Mouse (Mus musculus): ENCODE results near the gene Olfr155. TPM values are rescaled to one million over a fixed set of nuclear protein-coding genes. Genes with fewer than 3 reads are reported as not detected.

Gene Olfr155
- not detected in 2 replicates for polyA plus RNA-seq (2015; fragmentation: Nextera tagmentation; extraction: Ambion mirVana)

DNA sequence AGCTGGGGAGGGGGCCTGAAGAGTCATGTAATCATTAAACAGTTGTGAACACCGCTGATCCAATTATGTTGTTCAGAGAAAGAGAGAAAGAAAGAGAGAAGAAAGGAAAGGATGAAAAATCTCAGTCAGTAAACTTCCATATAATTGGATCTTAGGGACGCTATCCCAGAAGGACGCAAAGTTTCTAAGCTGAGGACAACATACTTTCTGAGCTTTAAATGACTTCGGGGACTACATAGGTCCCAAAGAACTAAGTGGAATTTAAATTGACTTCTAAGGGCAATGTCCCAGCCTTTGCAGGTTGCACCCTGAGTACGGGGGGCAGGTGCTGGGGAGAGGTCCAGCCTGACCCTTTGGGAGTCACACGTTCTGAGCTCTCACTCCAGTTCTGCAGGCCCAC is at the start of gene Olfr155:
TSS of gene Olfr155 (plus strand) at position 301 of the 400 bp plus-strand sequence.
- 86% methylated on average over 6 of the region's 6 CpGs for WGBS
- Histone ChIP-seq H3K4me1 (replicated peaks; ENCODE audit: control insufficient read depth, insufficient read depth, low read length) (no peaks in the 10 kb centered on the region), H3K4me3 (ENCODE audit: low read depth, low read length) (no peak within 1 kb of the TSS), H3K9me3 (ENCODE audit: control insufficient read depth) (no peaks in the 10 kb centered on the region), H3K27ac (ENCODE audit: low read depth, low read length) (no peak within 1 kb of the TSS), H3K27me3 (replicated peaks; ENCODE audit: control insufficient read depth, insufficient read depth, low read length) (no peaks in the 10 kb centered on the region), H3K36me3 (ENCODE audit: control insufficient read depth, insufficient read depth) (no peaks in the 10 kb centered on the region), H3K4me2 (replicated peaks; ENCODE audit: low read depth) (no peak within 1 kb of the TSS), H3K9ac (ENCODE audit: low read depth, low read length) (no peak within 1 kb of the TSS)
- no peak for ATAC-seq
- TF ChIP-seq CTCF (IDR thresholded peaks at IDR 0.05; ENCODE audit: low read depth), result no peak

DNA sequence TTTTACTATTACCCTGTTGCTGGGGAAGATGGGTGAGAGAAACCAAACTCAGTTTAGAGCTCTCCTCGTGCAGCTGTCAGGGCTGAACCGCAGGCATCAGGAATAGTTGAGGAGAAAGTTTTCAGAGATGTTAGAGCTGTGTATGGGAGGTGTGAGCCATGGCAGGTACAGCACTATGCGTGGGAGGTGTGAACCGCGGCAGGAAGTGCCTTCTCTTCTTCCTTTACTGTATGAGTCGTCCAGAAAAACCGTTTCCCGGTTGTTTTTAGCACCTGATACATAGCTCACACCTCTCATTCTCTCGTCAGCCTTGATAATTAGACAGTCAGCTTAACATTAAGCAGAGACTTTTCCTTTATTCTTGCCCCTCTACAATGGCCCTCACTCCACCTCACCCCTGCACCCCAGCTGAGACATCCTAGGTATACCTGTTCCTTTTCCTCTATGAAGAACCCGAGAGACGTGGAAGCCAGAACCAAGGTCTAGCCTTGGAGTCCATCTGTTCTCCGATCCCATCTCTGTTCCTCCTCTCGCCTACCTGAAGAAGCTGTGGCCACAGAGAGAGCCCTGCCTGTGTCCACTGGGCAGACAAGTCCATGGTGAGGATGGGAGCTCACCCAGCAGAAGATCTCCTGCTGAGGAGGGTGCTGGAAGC is 28.3 kb upstream of the Olfr155 start:
- H3K4me2 ChIP-seq (replicated peaks; ENCODE audit: low read depth), result no peak overlapping the region
- WGBS, result 75% methylated on average over 13 of the region's 13 CpGs
- no peaks in the 10 kb centered on the region for H3K27me3 ChIP-seq (replicated peaks; ENCODE audit: control insufficient read depth, insufficient read depth, low read length)
- no peak overlapping the region for H3K4me3 ChIP-seq (ENCODE audit: low read depth, low read length)
- H3K9me3 ChIP-seq (ENCODE audit: control insufficient read depth), result no peaks in the 10 kb centered on the region
- no peak overlapping the region for H3K9ac ChIP-seq (ENCODE audit: low read depth, low read length)
- no peaks in the 10 kb centered on the region for H3K36me3 ChIP-seq (ENCODE audit: control insufficient read depth, insufficient read depth)
- no peak overlapping the region for H3K27ac ChIP-seq (ENCODE audit: low read depth, low read length)
- TF ChIP-seq CTCF (IDR thresholded peaks at IDR 0.05; ENCODE audit: low read depth), result no peak
- no peak for ATAC-seq
- H3K4me1 ChIP-seq (replicated peaks; ENCODE audit: control insufficient read depth, insufficient read depth, low read length), result no peaks in the 10 kb centered on the region

DNA sequence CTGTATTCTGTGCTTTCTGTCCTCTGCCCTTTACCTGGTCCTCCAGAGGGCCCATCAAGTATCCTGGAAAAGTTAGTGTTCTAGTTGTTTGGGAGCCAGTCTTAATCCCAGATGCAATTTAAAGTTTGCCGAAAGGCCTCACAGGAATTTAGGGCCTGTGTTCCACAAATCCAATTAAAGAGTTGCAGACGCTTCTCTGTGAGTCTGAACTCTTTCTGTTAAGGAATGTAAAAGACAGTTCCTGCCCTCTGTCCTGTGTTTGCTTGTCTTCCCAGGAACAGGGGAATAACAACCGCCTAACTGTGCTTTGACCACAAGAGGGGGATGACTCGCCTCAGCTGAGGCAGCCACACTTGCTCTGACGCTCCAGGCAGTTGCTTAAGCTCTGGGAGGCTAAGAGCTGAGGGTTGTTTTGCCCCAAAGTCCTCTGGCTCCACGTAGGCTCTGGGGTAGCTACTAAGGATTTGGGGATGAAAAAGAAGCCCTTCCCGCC is 27.5 kb upstream of the Olfr155 start, which contains the start of gene Olfr156:
TSS of gene Olfr156 (minus strand) at position 51 of the 493 bp plus-strand sequence.
- Histone ChIP-seq H3K27me3 (replicated peaks; ENCODE audit: control insufficient read depth, insufficient read depth, low read length) (no peaks in the 10 kb centered on the region), H3K36me3 (ENCODE audit: control insufficient read depth, insufficient read depth) (no peaks in the 10 kb centered on the region), H3K4me3 (ENCODE audit: low read depth, low read length) (no peak within 1 kb of the TSS), H3K27ac (ENCODE audit: low read depth, low read length) (no peak within 1 kb of the TSS), H3K4me2 (replicated peaks; ENCODE audit: low read depth) (no peak within 1 kb of the TSS), H3K9ac (ENCODE audit: low read depth, low read length) (no peak within 1 kb of the TSS), H3K9me3 (ENCODE audit: control insufficient read depth) (no peaks in the 10 kb centered on the region), H3K4me1 (replicated peaks; ENCODE audit: control insufficient read depth, insufficient read depth, low read length) (no peaks in the 10 kb centered on the region)
- WGBS, result 17% methylated on average over 7 of the region's 7 CpGs
- peak; percentile 76 for TF ChIP-seq CTCF (IDR thresholded peaks at IDR 0.05; ENCODE audit: low read depth)
- ATAC-seq, result no peak

DNA sequence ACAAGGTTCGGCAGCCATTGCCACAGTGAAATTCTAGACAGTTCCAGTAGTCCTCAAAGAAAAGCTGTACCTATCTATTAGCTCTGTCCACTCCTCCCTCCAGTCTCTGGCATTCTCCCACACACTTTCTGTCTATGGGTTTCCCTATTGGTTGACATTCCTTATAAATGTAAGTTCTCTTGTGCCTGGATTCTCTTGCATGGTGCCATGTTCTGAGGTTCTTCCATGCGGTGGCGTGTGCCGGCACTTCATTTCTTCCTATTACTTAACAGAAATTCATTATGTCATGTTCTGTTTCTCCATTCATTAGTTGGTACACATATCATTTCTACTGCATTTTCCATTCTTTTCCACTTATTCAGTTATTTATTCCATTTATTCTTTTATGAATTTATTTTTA is 22.6 kb upstream of the Olfr155 start:
- H3K4me1 ChIP-seq (replicated peaks; ENCODE audit: control insufficient read depth, insufficient read depth, low read length), result no peaks in the 10 kb centered on the region
- no peak for ATAC-seq
- H3K36me3 ChIP-seq (ENCODE audit: control insufficient read depth, insufficient read depth), result no peaks in the 10 kb centered on the region
- TF ChIP-seq CTCF (IDR thresholded peaks at IDR 0.05; ENCODE audit: low read depth), result no peak
- no peak overlapping the region for H3K4me3 ChIP-seq (ENCODE audit: low read depth, low read length)
- no peak overlapping the region for H3K4me2 ChIP-seq (replicated peaks; ENCODE audit: low read depth)
- H3K9ac ChIP-seq (ENCODE audit: low read depth, low read length), result no peak overlapping the region
- no peaks in the 10 kb centered on the region for H3K9me3 ChIP-seq (ENCODE audit: control insufficient read depth)
- no peak overlapping the region for H3K27ac ChIP-seq (ENCODE audit: low read depth, low read length)
- H3K27me3 ChIP-seq (replicated peaks; ENCODE audit: control insufficient read depth, insufficient read depth, low read length), result no peaks in the 10 kb centered on the region
- 93% methylated on average over 4 of the region's 4 CpGs for WGBS

DNA sequence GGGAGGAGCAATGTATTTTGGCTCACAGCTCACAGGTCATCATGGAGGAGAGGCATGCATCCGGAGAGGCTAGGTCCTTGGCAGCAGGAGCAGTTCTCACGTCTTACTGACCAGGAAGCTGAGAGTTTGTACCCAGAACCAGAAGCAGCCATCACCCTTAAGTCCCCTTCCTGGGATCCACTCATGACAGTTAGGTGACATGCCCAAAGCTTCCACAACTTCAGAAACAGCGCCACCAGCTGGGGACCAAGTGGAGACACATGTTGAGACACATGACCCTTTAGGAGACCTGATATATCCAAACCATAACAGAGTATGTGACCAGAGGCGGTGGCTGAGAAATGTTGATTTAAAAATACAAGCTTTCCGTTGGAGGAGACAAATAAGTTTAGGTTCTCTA is 19.3 kb upstream of the Olfr155 start:
- Histone ChIP-seq H3K9ac (ENCODE audit: low read depth, low read length) (no peak overlapping the region), H3K27me3 (replicated peaks; ENCODE audit: control insufficient read depth, insufficient read depth, low read length) (no peaks in the 10 kb centered on the region), H3K27ac (ENCODE audit: low read depth, low read length) (no peak overlapping the region), H3K9me3 (ENCODE audit: control insufficient read depth) (no peaks in the 10 kb centered on the region), H3K4me1 (replicated peaks; ENCODE audit: control insufficient read depth, insufficient read depth, low read length) (no peaks in the 10 kb centered on the region), H3K4me2 (replicated peaks; ENCODE audit: low read depth) (no peak overlapping the region), H3K36me3 (ENCODE audit: control insufficient read depth, insufficient read depth) (no peaks in the 10 kb centered on the region), H3K4me3 (ENCODE audit: low read depth, low read length) (no peak overlapping the region)
- WGBS, result 67% methylated on average over 5 of the region's 5 CpGs
- no peak for ATAC-seq
- peak; percentile 35; the same call in 1 of the 2 replicates for TF ChIP-seq CTCF (IDR thresholded peaks at IDR 0.05; ENCODE audit: low read depth)

DNA sequence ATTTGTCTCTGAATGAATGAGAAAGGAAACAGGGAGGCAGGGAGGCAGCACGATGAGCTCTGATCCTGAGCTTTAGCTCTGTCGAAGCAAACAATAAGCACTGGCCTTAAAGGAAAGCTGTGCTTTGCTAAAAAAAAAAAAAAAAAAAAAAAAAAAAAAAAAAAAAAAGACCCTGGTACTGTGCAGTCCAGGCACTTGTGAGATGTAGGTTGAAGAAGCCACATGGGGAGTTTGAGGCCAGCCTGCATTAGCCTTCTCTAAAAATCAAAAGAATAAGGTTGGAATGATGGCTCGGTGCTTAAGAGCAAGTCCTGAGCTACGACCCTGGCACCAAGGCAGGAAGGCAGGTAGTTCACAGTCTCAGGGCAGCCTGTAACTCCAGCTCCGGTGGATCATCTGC is 17.6 kb upstream of the Olfr155 start:
- no peak overlapping the region for H3K9ac ChIP-seq (ENCODE audit: low read depth, low read length)
- ATAC-seq, result no peak
- H3K9me3 ChIP-seq (ENCODE audit: control insufficient read depth), result no peaks in the 10 kb centered on the region
- TF ChIP-seq CTCF (IDR thresholded peaks at IDR 0.05; ENCODE audit: low read depth), result no peak
- WGBS, result 73% methylated on average over 5 of the region's 5 CpGs
- no peak overlapping the region for H3K4me3 ChIP-seq (ENCODE audit: low read depth, low read length)
- no peak overlapping the region for H3K27ac ChIP-seq (ENCODE audit: low read depth, low read length)
- H3K4me1 ChIP-seq (replicated peaks; ENCODE audit: control insufficient read depth, insufficient read depth, low read length), result no peaks in the 10 kb centered on the region
- H3K27me3 ChIP-seq (replicated peaks; ENCODE audit: control insufficient read depth, insufficient read depth, low read length), result no peaks in the 10 kb centered on the region
- H3K36me3 ChIP-seq (ENCODE audit: control insufficient read depth, insufficient read depth), result no peaks in the 10 kb centered on the region
- H3K4me2 ChIP-seq (replicated peaks; ENCODE audit: low read depth), result no peak overlapping the region
